Mouse (Mus musculus): ENCODE data around the gene Gpr137.
"Not testable (repeated sequence)": the region's sequence is repeated elsewhere in the genome, so short reads cannot be mapped to it uniquely, and the experiment has no call there.

DNA sequence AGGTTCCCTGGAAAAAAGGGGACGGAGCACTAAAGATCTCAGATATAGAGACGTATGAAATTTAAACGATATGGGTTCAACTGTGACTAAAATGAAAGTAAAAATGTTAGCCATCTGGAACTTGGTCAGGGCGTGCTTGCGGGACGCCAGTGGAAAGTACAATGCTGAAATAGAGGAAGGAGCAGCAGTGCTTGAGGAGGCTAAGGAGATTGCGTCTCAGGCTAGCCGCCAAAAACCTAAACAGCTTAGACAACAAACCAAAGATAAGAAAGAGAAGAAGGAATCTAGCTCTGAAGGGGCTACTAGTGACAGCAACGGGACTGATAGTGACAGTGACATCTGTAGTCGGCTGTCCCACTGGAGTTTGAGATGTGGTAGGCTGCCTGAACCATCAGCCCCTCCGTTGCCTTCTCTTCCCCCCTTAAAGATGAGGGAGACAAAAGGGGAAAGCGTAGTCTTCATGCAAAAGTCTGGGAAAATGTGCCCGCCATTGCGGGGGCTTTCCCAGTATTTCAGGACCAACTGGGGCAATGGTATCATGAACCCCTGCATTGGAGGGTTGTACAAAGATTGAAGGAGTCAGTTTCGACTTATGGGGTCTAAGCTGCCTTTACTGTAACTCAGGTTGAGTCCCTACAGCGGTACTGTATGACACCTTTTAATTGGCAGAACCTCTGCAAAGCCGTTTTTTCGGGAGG lies 46.5 kb downstream of the Gpr137 start:
- TF ChIP-seq CTCF (IDR thresholded peaks at IDR 0.05; ENCODE audit: borderline replicate concordance, insufficient read depth, low read depth, low read length); POLR2A (IDR thresholded peaks at IDR 0.05; ENCODE audit: borderline replicate concordance, insufficient read depth, low read length): not testable (repeated sequence)

Data from cerebellum, adult 2 months (tissue).